Mouse (Mus musculus) megakaryocyte, embryonic 14.5 days (primary cell): Measurements from ENCODE around the gene Micu1.

Experiments
- FLI1 ChIP-seq: IDR thresholded peaks from 2 replicates; pipeline ENCODE4 v1.6.1; 2012; ENCODE audit warnings: low read length, inconsistent platforms, mixed read lengths
- GATA1 ChIP-seq: IDR thresholded peaks from 3 replicates; pipeline ENCODE4 v1.6.1; 2012; ENCODE audit warnings: mixed read lengths, low read length, inconsistent platforms, borderline replicate concordance

GRCm38 (mm10) chr10:59784731-59785685, 82.7 kb downstream of the Micu1 start:
- TF ChIP-seq GATA1 (no peak), FLI1 (no peak)
